Mouse (Mus musculus): ENCODE data around the gene Spg7.

DNA sequence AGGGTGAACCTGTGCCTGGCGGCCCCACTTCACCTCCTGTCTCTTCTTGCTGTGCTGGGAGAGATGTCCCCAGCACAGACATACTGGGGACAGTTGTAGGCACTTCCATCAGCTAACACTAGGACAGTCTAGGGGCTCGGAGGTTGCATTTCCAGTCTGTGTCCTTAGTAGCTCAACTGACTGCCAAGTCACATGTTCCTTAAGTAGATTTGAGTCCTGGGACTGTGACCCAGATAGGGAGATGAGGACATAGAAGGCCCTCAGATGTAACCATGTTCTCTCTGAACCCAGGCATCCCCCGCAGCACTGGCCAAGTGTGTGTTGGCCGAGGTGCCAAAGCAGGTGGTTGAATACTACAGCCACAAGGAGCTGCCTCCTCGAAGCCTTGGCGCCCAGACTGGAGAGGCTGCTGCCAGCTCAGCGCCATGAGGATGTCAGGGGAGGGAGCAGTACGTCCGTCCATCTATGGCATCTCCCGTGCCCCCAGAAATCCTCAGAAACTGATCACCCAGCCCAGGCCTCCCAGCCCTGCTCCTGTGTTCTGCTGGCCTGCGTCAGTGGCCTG lies 71.5 kb downstream of the Spg7 start:
- TF ChIP-seq POLR2A (IDR thresholded peaks at IDR 0.05; ENCODE audit: insufficient read depth, low read depth, low read length) (no peak), EP300 (IDR thresholded peaks at IDR 0.05; ENCODE audit: insufficient read depth, low read depth, low read length) (no peak), CTCF (IDR thresholded peaks at IDR 0.05) (no peak)

Data from heart, adult 2 months (tissue).